Mouse (Mus musculus) common myeloid progenitor, adult 5-6 weeks (primary cell): ENCODE measurements around the gene Wfdc21. TPM values are rescaled to one million over a fixed set of nuclear protein-coding genes. Genes with fewer than 3 reads are reported as not detected.

ENCODE experiments used
- ATAC-seq: replicated peaks from 2 replicates; pipeline ENCODE4 v1.8.0; 2016; ENCODE audit warnings: low read depth, mild to moderate bottlenecking, moderate TSS enrichment, inconsistent platforms; ENCODE audit not compliant: poor library complexity, severe bottlenecking
- total RNA-seq: library from RNA; stranded (forward); fragments of 200-1000, 187-1606 nt; gene quantifications from 2 replicates; pipeline ENCODE4 v1.2.3, GENCODE M21; 2017

Gene Wfdc21
- total RNA-seq, 1 experiment from 2014 or later: 16.8 TPM

DNA sequence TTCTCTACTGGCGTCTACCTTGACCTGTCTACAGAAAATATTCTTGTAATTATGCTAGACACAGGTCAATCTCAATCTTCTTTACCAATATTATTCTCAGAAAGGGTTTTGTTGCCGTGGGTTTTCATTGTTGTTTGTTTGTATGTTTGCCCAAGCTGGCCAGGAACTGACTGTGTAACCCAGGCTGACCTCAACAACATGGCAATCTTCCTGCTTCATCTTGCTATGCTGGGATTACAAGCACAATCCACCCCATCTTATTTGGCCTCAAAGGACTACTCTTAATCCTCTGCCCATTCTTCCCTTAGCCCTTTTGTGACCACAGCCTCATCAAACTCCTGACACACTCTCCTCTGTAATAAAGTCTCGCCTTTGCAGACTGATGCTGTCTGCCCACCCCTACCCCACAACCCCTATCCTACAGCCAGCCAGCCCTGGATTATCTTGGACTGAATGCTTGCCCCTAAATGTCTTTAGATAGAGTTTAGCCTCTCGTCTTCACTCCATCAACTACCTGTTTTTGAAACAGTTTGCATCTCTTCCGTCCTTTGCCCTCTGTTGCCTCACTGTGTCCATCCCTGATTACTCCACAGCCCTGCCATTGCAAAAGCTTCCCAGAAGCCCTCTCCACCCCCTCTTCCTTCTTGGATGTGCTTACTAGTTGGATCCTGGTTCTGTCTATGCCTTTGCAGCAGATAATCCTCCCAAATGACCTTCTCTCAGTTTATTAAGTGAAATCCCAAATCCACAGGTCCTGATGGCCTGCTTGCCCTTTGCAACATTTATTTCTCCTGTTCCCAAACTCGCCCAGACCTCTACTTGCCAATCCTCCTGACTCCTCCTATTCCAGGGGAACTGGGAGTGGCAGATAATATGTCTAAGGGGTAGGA, 881 bp downstream of the Wfdc21 start:
- ATAC-seq: no peak

DNA sequence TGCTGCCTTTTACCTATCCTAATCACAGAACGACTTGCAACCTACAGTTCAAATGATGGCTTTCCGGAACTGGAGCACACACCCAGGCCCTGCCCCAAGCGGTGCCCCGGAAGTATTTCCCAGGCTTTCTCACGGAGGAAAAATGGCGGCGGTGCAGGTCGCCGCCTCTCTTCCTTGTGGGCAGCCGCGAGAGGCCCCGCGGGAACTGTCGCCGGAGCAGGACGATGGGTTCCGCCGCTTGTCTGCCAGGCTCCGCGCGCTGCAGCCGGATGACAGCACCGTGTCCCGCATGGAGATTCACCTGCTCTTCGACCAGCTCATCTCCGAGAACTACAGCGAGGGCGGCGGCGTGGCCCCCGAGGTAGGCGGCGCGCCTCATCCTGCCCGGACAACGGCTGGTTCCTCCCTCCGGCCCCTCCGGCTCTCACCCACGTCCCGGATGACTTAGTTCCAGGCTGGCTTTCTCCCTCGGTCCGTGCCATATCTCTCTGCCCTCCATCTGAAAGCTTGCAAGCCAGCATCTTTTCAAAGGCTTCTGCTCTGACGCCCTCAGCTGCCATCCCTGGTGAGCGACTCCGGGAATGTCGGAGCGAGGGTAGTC, 6.9 kb downstream of the Wfdc21 start, which contains the start of gene Heatr6:
TSS of gene Heatr6 (plus strand) at position 116 of the 601 bp plus-strand sequence.
- ATAC-seq: peak; percentile 98

DNA sequence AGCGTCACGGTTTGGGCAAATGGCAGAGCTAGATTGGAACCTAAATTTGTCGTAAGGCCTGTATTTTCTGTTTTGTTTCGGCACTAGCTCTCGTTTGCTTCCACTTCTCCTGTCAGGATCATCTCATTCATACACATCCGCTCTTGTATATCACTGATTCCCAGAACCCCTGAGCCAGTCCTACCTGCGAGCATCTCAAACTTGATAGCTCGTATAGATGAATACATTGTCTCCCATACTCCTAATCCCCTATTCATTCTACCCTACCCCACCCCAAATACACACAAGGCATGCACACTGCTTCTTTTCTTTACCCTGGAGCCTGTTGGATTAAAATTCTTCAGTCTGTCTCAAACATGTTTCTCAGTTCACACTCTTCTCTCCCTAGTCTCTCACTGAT, 7.5 kb downstream of the Wfdc21 start:
- ATAC-seq: no peak

DNA sequence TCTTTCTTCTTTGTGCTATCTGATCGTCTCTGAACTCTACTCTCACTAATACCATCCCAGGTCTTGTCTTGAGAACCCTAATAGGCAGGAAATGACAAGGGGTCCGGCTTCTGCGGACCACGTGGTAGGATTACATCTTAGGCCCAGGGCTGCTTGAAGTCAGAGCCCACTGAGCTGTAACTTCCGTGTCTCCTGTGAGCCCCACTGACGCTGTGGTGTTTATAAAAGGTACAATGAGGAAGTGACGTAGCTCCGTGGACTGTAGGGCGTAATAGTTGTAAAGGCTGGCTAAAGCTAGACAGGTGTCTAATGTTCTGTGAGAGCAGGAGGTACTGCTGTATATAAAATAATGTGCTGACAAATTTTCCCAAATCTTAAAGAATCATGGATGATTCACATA, 20.6 kb downstream of the Wfdc21 start:
- ATAC-seq: no peak

DNA sequence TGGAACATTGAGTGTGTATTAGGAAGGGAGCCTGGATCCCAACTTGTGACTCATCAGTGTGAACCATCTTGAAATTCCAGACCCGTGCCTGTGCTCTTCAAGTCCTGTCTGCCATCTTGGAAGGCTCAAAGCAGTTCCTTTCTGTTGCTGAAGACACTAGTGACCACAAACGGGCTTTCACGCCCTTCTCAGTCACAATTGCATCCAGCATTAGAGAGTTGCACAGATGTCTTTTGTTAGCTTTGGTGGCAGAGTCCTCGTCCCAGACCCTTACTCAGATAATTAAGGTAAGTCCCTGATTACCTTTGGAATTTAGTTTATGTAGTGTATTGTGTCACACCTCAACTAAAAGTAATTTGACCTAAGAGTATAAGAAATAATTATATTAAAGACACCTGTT, 22.2 kb downstream of the Wfdc21 start:
- ATAC-seq: no peak

DNA sequence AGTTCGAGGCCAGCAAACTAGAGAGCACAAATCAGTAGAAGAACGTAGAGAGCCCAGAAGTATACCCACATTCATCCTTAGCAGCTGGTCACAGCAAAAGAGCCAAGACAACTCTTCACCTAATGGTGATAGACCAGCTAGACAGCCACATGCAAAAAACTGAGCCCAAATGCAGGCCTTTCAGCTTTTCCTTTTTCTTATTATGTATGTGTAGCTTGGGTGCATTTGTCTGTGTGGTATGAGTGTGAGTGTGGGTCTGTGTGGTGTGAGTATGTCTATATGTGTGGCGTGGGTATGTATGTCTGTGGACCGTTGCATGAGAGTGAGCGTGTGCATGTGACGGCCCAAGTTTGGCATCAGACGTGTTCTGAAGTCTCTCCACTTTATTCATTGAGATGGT, 24.3 kb downstream of the Wfdc21 start:
- no peak for ATAC-seq

DNA sequence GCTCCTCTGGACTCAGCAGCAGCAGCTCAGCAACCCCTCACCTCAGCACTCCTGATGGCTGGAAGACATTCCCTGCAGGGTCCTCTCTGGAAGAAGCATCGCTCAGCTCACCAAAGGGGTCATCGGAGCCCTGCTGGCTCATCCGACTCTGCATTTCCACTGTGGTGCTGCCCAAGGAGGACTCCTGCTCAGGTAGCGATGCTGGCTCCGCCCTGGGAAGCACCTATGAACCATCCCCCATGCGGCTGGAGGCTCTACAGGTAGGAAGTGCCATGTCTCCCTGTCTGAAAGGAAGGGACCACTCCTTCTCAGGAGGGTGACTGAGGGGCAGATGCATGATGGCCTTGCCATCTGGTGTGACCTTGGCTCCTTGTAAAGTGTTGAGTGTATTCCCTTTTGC, 25.6 kb downstream of the Wfdc21 start:
- ATAC-seq: no peak

DNA sequence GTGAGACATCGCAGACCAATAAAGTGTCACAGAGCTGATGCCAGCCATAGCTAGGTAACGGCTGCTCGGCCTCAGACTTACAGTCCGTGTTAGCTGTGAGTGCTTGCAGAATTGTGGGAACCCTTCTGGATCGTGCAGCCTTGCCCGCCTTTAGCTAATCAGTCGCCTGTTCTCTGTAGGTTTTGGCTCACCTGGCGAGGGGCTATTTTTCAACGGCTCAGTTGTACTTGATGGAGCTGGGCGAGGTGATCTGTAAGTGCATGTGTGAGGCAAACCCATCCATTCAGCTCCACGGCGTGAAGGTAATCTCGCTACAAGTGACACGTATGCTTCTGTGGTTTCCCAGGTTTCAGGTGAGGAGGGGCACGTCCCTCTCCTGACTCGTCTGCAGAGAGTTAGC, 27.0 kb downstream of the Wfdc21 start:
- ATAC-seq: no peak

DNA sequence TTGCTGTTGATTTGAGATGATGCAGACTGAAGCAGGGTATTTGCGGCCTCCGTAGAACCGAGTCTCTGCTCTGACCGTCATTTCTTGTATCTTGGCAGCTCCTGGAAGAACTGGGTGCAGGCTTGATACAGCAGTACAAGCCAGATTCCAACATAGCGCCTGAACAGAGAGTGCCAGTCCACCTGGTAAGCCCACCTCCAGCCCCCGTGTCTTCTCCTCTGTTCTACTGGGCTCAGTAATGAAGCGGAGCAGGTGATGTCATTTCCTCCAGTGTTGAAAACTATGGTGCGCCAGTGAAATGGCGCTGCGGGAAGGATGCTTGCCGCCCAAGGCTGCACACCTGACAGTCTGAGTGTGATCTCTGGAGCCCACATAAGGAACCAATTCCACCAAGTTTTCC, 27.6 kb downstream of the Wfdc21 start:
- no peak for ATAC-seq

DNA sequence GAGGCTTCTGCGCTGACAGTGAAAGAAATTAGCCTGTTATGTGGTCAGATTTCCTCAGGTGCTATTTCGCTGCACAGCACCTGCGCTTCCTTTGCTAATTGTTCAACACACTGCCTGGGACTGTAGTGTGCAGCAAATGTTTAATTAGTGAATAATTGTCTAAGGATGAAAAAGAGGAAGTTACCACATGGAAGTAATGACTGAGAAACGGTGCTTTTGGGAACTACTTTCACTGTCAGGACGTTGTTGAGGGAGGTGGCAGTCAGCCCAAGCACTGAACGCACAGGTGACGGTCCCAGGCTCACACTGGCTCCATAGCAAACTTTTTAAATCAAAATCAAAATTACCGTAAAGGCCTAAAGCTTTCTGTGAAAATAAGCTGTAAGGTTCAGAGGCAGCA, 30.1 kb downstream of the Wfdc21 start:
- ATAC-seq: no peak

DNA sequence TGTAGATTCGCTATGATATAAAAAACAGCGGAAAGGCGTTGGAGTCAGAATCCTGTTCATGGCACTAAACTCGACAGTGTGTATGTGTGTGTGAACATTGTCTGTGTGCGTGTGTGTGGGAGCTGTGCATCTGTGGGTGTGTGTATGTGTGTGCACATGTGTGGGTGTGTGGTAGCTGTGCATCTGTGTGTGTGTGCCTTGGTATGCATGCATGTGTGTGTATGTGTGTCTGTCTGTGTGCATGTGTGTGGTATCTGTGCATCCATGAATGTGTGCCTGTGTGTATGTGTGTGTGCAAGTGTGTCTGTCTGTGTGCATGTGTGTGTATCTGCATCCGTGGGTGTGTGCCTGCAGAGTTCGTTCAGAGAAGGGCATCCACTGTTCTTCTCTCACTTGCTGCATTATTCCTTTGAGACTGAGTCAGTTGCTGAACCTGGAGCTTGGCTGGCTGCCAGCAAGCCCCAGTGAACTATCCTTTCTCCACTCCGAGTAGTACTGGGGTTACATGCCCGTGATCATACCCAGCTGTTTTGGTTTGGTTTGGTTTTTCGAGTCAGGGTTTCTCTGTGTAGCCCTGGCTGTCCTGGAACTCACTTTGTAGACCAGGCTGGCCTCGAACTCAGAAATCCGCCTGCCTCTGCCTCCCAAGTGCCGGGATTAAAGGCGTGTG, 37.3 kb downstream of the Wfdc21 start:
- no peak for ATAC-seq

DNA sequence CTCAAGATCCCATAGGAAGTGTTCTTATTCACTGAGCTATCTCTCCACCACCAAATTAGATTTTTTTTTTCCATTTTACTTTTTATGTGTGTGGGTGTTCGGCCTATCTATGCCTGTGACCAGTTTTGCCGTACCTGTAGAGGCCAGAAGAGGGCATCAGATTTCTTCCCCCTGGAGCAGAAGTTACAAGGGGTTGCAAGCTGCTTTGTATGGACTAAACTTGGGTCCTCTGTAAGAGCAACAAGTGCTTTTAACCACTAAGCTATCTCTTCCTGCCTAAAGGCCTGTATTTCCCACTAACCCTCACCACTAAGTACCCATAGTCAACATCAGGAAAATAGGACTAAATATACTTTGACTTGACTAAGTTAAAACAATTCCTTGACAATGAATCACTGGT, 37.9 kb downstream of the Wfdc21 start:
- ATAC-seq: no peak

DNA sequence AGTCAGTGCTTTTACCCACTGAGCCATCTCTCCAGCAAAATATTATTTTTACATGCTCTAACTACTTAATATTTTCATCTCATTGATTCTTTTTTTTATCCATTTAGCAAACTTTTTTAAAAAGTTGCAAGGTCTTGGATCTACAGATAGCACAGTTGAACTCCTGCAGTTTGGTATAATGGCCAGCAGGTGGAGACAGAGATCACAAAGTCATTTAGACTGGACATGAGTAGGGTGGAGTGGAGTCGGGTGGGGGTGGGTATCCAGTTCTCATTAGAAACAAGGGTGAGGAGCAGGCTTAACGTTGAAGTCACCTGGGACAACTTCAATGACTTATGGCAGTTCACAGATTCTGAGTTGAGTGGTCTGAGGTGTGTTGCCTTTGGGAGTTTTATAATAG, 38.6 kb downstream of the Wfdc21 start:
- peak; percentile 64 for ATAC-seq

DNA sequence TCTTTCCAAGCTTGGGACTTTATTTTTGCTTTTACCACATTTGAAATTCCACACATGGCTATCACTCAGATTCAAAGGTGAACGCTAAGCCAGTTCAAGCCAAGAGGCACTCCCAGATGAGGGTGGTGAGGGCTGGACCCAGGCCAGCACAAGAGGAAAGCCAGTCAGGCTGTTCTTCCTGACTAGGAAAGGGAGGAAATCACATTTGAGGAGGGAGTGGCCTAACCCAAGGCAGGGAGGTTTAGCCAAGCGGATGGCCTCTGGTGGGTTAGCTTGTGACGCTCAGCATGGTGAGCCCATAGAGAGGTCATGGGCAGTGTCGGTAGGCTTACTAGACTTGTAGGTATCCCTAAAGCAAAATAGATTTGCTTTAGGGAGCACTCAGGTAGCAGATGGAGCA, 40.1 kb downstream of the Wfdc21 start:
- no peak for ATAC-seq

DNA sequence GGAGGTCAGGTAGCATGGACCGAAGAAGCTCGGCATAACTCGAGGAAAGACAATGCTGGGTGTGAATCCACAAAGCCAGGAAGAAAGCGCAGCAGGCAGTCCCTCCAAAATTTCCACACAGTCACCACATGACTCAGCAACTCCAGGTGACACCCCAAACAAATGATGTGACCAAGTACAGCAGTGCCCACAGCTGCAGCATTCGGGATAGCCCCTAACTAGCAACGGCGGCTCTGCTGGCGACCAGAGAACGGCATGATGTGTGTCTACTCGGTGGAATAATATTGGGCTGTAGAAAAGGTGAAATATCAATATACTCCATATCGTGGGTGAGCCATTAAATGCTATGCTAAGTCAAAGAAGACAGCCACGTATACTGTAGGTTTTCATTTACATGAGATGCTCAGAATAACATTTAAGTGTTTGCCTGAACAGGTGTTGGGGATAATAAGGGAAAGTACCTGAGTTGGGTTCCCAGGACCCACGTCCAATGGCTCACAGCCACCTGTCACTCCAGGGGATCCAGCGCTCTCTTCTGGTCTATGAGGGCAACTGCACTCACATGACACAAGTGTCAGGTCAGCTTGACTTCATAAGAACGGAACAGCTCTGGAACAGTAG, 40.8 kb downstream of the Wfdc21 start:
- no peak for ATAC-seq

DNA sequence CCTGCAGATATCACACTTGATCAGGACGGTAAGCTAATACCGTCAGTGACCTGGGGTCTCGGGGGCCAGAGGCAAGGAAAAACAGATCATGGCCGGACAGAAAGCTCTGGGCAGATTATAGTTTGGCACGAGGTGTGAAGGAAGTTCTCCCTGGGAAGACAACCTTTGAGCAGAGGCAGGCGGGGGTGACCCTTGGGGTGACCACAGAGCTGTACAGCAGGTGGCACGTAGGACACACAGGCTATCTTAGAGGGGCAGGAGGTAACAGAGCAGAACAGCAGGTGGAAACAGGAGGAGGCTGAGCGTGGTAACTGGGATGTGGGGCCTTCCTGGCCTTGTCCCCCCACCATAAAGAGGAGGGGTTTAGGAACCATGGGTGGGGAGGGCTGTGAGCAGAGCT, 41.6 kb downstream of the Wfdc21 start:
- ATAC-seq: no peak

DNA sequence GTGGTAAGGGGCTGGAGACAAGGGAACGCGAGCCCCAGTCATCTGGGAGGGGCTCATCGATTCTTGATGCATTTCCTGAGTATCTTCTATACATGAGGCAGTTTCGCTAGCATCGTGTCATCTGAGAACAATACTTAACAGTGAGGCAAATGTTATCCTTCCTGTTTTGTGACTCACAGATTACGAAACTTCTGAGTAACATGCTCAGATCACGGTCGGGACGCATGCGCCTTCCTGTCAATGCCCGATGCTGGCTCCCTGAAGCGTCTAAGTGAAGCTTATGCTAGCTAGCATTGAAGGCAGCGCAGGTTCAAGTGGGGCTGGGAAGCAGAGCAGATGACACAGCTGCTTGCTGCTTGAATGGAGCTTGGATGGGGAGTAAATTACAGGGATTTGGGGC, 42.5 kb downstream of the Wfdc21 start:
- peak; percentile 80 for ATAC-seq

DNA sequence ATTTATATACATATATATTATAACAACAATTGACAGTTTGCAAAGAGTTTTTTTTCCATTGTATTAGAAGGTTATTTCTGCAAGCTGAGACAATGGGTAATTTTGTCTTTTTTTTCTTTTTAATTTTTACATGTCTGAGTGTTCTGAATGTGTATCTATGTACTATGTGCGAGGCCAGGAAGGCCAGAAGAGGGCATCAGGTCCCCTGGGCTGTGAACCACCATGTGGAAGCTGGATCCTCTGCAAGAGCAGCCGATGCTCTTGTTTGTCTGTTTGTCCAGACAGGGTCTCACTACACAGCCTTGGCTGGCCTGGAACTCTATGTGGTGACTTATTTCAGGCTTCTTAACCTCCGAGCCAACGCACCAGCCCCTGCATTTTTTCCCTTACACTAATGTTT, 44.4 kb downstream of the Wfdc21 start:
- no peak for ATAC-seq

DNA sequence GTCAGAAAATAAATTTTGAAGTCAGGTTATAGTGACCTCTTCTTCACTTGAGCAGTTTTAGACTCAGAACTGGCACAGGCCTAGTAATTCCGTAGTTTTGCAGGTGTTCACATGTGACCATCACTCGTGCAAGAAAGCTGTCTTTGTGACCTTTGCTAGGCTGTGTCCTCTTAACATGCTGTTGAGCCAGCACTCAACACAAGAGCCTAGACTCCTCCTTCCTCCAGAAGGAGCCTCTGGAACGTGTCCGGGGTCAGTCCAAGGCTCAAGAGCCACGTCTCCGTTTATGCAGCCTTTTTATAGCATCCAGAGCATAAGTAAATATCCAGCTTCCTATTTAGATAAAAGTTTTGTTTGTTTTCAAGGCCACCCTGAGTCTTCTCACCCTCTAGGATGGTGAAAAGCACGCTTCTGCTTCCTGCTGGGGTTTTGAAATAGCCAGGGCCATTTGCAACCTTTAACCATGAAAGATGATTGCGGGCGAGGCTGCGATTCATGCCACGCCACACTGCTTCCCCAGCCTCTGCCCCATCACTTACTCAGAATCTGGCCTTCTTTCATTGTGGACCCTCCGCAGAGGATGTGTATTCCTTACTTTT, 45.7 kb downstream of the Wfdc21 start:
- ATAC-seq: no peak

DNA sequence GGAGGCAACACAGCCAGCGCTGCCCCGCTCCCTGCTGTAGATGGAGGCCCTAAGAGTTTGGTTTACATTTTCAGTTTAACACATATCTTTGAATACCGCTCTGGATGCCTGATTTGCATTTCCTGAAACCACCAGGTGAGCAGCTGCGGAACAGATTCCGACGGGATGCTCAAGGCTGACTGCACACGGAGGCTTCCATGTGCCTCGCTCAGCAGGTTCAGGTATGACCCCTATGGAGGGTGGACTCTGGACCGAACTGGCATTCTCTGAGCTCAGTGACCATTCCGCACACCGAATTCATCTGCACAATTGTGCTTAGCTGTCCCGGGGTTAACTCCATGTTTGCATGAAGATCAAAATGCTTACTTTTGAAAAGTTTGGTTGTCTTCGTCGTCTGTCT, 46.5 kb downstream of the Wfdc21 start:
- no peak for ATAC-seq
